Mouse (Mus musculus): ENCODE data around the gene Rgl1. TPM values are rescaled to one million over a fixed set of nuclear protein-coding genes. Genes with fewer than 3 reads are reported as not detected.

The Rgl1 gene
- polyA plus RNA-seq, 1 experiment from 2014 or later: 23.0 TPM

- H3K27ac ChIP-seq (replicated peaks): 0 out of 2 replicates have a peak overlapping the region, but pooled peaks have one; percentile 8
- 74% methylated on average over 8 of the region's 8 CpGs for WGBS
- H3K27me3 ChIP-seq (ENCODE audit: control insufficient read depth, insufficient read depth, low read length): no peaks in the 10 kb centered on the region
- H3K9me3 ChIP-seq (ENCODE audit: control insufficient read depth, low read length): no peaks in the 10 kb centered on the region
- TF ChIP-seq EP300 (optimal IDR thresholded peaks at IDR 0.05) (no peak), CTCF (IDR thresholded peaks at IDR 0.05; ENCODE audit: low read depth) (no peak)
- H3K9ac ChIP-seq (ENCODE audit: low read length): no peak overlapping the region
- peak; percentile 60; the same call in 1 of the 2 replicates for ATAC-seq (ENCODE audit: low FRiP score, low TSS enrichment)
- H3K4me1 ChIP-seq (replicated peaks; ENCODE audit: control insufficient read depth, insufficient read depth): no peaks in the 10 kb centered on the region
- DNase-seq (ENCODE audit: low spot score): no peak
- no peaks in the 10 kb centered on the region for H3K36me3 ChIP-seq (ENCODE audit: control insufficient read depth, insufficient read depth, low read length)
- no peak overlapping the region for H3K4me2 ChIP-seq (replicated peaks; ENCODE audit: low read depth)
- H3K4me3 ChIP-seq (ENCODE audit: low read depth, low read length): no peak overlapping the region
Observed at GRCm38 (mm10) chr1:152796683-152797263, 30.6 kb upstream of the Rgl1 start.

DNA sequence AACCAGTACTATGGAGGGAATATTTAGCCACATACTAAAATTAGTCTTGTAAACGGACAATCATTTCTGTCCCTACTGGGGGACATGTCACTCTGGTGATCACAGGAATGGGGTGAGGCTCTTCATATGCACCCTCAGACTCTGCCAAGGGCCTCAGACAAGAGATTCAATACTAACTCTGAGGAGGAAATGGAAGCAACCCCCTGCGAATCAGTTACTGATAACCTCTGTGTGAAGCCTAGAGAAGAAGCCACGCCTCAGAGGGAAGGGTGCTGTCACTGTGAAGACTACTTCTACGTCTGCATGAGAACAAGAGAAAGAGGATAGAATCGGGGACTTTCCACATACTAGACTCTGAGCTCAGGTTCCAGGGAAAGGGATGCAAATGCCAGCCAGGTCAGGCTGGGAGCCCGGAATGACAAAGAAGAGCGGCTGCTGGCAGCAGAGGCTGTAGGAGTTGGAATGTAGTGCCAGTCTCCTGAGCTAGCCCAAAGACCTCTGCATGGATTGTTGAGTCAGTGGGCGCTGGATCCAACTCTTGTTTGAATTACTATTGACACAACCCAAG lies 29.6 kb upstream of the Rgl1 start:
- WGBS: 60% methylated on average over 8 of the region's 8 CpGs
- ATAC-seq (ENCODE audit: low FRiP score, low TSS enrichment): no peak
- no peak for DNase-seq (ENCODE audit: low spot score)

DNA sequence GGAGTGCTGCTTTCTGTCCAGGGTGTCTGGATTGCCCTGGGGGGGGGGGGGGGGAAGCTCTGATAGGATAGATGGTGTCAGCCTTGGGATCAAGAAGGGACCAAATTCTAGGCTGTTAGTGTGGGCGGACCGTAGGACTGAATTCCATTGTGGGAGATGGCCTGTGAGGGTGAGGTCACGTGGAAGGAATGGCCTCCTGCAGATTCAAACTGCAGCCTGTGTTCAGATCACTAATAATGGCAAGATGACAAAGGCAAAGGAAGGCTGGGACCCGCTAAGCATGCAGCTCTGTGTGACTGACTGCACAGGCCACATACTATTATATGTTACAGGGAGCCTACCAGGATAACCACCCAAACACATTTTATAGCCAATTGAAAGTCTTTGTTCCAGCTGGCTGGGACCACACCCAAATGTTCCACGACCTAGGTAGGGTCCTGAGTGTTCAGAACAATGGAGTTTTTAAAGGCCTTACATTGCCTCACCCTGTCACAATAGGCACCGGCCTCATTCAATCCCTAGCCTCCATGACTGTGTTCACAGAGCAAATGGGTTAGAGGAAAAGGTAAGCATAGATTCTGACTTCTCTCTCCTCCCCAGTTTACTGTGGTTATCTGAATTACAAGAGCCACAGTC lies 27.5 kb upstream of the Rgl1 start:
- DNase-seq (ENCODE audit: low spot score): no peak
- Histone ChIP-seq H3K9me3 (ENCODE audit: control insufficient read depth, low read length) (no peaks in the 10 kb centered on the region), H3K4me3 (ENCODE audit: low read depth, low read length) (no peak overlapping the region), H3K27me3 (ENCODE audit: control insufficient read depth, insufficient read depth, low read length) (no peaks in the 10 kb centered on the region), H3K36me3 (ENCODE audit: control insufficient read depth, insufficient read depth, low read length) (no peaks in the 10 kb centered on the region), H3K9ac (ENCODE audit: low read length) (no peak overlapping the region), H3K4me2 (replicated peaks; ENCODE audit: low read depth) (no peak overlapping the region), H3K4me1 (replicated peaks; ENCODE audit: control insufficient read depth, insufficient read depth) (0 out of 2 replicates have a peak, but pooled peaks cover 3% of the 10 kb centered on the region), H3K27ac (replicated peaks) (no peak overlapping the region)
- 70% methylated on average over 6 of the region's 6 CpGs for WGBS
- no peak for ATAC-seq (ENCODE audit: low FRiP score, low TSS enrichment)
- no peak for TF ChIP-seq CTCF (IDR thresholded peaks at IDR 0.05; ENCODE audit: low read depth)
- no peak for TF ChIP-seq EP300 (optimal IDR thresholded peaks at IDR 0.05)

More for the DNA sequence above, 29.6 kb upstream of the Rgl1 start:
- Histone ChIP-seq H3K9me3 (ENCODE audit: control insufficient read depth, low read length) (no peaks in the 10 kb centered on the region), H3K27ac (replicated peaks) (no peak overlapping the region), H3K4me1 (replicated peaks; ENCODE audit: control insufficient read depth, insufficient read depth) (0 out of 2 replicates have a peak, but pooled peaks cover 3% of the 10 kb centered on the region), H3K9ac (ENCODE audit: low read length) (no peak overlapping the region), H3K27me3 (ENCODE audit: control insufficient read depth, insufficient read depth, low read length) (no peaks in the 10 kb centered on the region), H3K4me2 (replicated peaks; ENCODE audit: low read depth) (no peak overlapping the region), H3K36me3 (ENCODE audit: control insufficient read depth, insufficient read depth, low read length) (no peaks in the 10 kb centered on the region), H3K4me3 (ENCODE audit: low read depth, low read length) (no peak overlapping the region)
- TF ChIP-seq CTCF (IDR thresholded peaks at IDR 0.05; ENCODE audit: low read depth) (no peak), EP300 (optimal IDR thresholded peaks at IDR 0.05) (no peak)

- no peak for ATAC-seq (ENCODE audit: low FRiP score, low TSS enrichment)
- Histone ChIP-seq H3K27ac (replicated peaks) (no peak overlapping the region), H3K9me3 (ENCODE audit: control insufficient read depth, low read length) (no peaks in the 10 kb centered on the region), H3K4me2 (replicated peaks; ENCODE audit: low read depth) (no peak overlapping the region), H3K27me3 (ENCODE audit: control insufficient read depth, insufficient read depth, low read length) (no peaks in the 10 kb centered on the region), H3K4me1 (replicated peaks; ENCODE audit: control insufficient read depth, insufficient read depth) (0 out of 2 replicates have a peak, but pooled peaks cover 3% of the 10 kb centered on the region), H3K4me3 (ENCODE audit: low read depth, low read length) (no peak overlapping the region), H3K36me3 (ENCODE audit: control insufficient read depth, insufficient read depth, low read length) (no peaks in the 10 kb centered on the region), H3K9ac (ENCODE audit: low read length) (no peak overlapping the region)
- WGBS: 75% methylated on average over 12 of the region's 12 CpGs
- no peak for DNase-seq (ENCODE audit: low spot score)
- TF ChIP-seq CTCF (IDR thresholded peaks at IDR 0.05; ENCODE audit: low read depth) (no peak), EP300 (optimal IDR thresholded peaks at IDR 0.05) (no peak)
Observed at GRCm38 (mm10) chr1:152792736-152793494, 26.8 kb upstream of the Rgl1 start.

GRCm38 (mm10) chr1:152791269-152791668 lies 25.1 kb upstream of the Rgl1 start:
- DNase-seq (ENCODE audit: low spot score) (no peak), ATAC-seq (ENCODE audit: low FRiP score, low TSS enrichment) (no peak)
- Histone ChIP-seq H3K4me1 (replicated peaks; ENCODE audit: control insufficient read depth, insufficient read depth) (0 out of 2 replicates have a peak, but pooled peaks cover 3% of the 10 kb centered on the region), H3K27ac (replicated peaks) (no peak overlapping the region), H3K9ac (ENCODE audit: low read length) (no peak overlapping the region), H3K4me3 (ENCODE audit: low read depth, low read length) (no peak overlapping the region), H3K27me3 (ENCODE audit: control insufficient read depth, insufficient read depth, low read length) (no peaks in the 10 kb centered on the region), H3K4me2 (replicated peaks; ENCODE audit: low read depth) (no peak overlapping the region), H3K9me3 (ENCODE audit: control insufficient read depth, low read length) (no peaks in the 10 kb centered on the region), H3K36me3 (ENCODE audit: control insufficient read depth, insufficient read depth, low read length) (no peaks in the 10 kb centered on the region)
- TF ChIP-seq EP300 (optimal IDR thresholded peaks at IDR 0.05) (no peak), CTCF (IDR thresholded peaks at IDR 0.05; ENCODE audit: low read depth) (no peak)
- 36% methylated on average over 4 of the region's 4 CpGs for WGBS

Measured in stomach, postnatal 0 days (tissue).